Mouse (Mus musculus): Measurements from ENCODE around the gene Cd2ap. TPM values are rescaled to one million over a fixed set of nuclear protein-coding genes. Genes with fewer than 3 reads are reported as not detected.
"Not testable (repeated sequence)": the region's sequence is repeated elsewhere in the genome, so short reads cannot be mapped to it uniquely, and the experiment has no call there.

The Cd2ap gene
- total RNA-seq, 1 experiment = 62.3 TPM

DNA sequence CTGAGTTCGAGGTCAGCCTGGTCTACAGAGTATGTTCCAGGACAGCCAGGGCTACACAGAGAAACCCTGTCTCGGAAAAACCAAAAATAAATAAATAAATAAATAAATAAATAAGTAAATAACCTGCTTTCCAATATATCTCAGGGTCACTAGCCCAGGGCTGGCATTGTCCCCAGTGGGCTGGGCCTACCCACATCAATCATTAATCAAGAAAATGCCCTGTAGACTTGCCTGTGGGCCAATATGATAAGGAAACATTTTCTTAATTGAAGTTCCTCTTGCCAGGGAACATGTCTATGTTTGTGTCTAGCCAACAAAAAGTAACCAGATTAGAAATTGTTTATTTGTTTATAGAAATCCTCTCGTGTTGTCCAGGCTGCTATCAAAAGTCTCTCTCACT is 31.7 kb upstream of the Cd2ap start:
- Histone ChIP-seq H3K27ac (ENCODE audit: insufficient read depth, low read depth, low read length, poor library complexity, severe bottlenecking) (no peak overlapping the region), H3K9me3 (ENCODE audit: control insufficient read depth, insufficient read depth, low read depth, low read length) (no peaks in the 10 kb centered on the region), H3K36me3 (ENCODE audit: control insufficient read depth, insufficient read depth, low read length, poor library complexity, severe bottlenecking) (no peaks in the 10 kb centered on the region), H3K9ac (ENCODE audit: insufficient read depth, low read depth, low read length, poor library complexity, severe bottlenecking) (no peak overlapping the region), H3K4me3 (ENCODE audit: insufficient read depth in 1 of 2, low read depth in 1 of 2, low read length in 2 of 2, poor library complexity in 1 of 2, severe bottlenecking in 1 of 2) (no peak overlapping the region), H3K4me1 (ENCODE audit: control insufficient read depth in 2 of 2, insufficient read depth in 2 of 2, low read length in 2 of 2, poor library complexity in 1 of 2) (peaks cover 0 to 9% of the 10 kb centered on the region in 2 experiments; a peak in 2 of 4 replicates)
- TF ChIP-seq HCFC1 (IDR thresholded peaks at IDR 0.05; ENCODE audit: borderline replicate concordance, insufficient read depth, low read length) (no peak), ZNF384 (IDR thresholded peaks at IDR 0.05; ENCODE audit: low read depth, low read length) (no peak), MAFK (IDR thresholded peaks at IDR 0.05; ENCODE audit: insufficient read depth, low read depth, low read length) (no peak), CHD2 (IDR thresholded peaks at IDR 0.05; ENCODE audit: low read depth, low read length) (no peak), ZC3H11A (IDR thresholded peaks at IDR 0.05; ENCODE audit: borderline replicate concordance, low read depth, low read length) (no peak)
- no peak for DNase-seq (ENCODE audit: low read depth, low spot score)
- in situ Hi-C loops (cut with MboI; ENCODE audit: low sequenced_read_pairs in 2 of 2, unreplicated experiment in 2 of 2) = no loop called here

DNA sequence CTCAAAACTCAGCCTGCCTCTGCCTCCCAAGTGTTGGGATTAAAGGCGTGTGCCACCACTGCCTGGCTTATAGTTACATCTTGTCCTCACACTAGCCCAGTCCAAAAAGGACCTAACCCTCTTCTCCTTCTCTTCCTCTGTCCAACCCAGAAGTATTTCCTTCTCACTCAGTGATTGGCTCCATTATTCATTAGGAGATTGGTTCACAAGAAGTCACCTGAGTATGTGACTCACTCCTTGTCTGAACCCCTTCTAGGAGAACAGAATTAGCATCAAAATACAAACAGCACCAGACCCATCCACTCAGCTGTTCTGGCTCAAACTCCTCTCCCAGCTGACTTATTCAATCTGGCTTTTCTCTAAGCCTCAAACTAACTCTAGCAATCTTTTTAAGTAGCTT is 30.0 kb upstream of the Cd2ap start:
- H3K4me3 ChIP-seq (ENCODE audit: insufficient read depth in 1 of 2, low read depth in 1 of 2, low read length in 2 of 2, poor library complexity in 1 of 2, severe bottlenecking in 1 of 2); in situ Hi-C loops (cut with MboI; ENCODE audit: low sequenced_read_pairs in 2 of 2, unreplicated experiment in 2 of 2); DNase-seq (ENCODE audit: low read depth, low spot score); H3K9ac ChIP-seq (ENCODE audit: insufficient read depth, low read depth, low read length, poor library complexity, severe bottlenecking); H3K27ac ChIP-seq (ENCODE audit: insufficient read depth, low read depth, low read length, poor library complexity, severe bottlenecking); H3K9me3 ChIP-seq (ENCODE audit: control insufficient read depth, insufficient read depth, low read depth, low read length); H3K4me1 ChIP-seq (ENCODE audit: control insufficient read depth in 2 of 2, insufficient read depth in 2 of 2, low read length in 2 of 2, poor library complexity in 1 of 2); H3K36me3 ChIP-seq (ENCODE audit: control insufficient read depth, insufficient read depth, low read length, poor library complexity, severe bottlenecking): not testable (repeated sequence)

- Histone ChIP-seq H3K4me1 (ENCODE audit: control insufficient read depth in 2 of 2, insufficient read depth in 2 of 2, low read length in 2 of 2, poor library complexity in 1 of 2) (peaks cover 0 to 9% of the 10 kb centered on the region in 2 experiments; a peak in 2 of 4 replicates), H3K4me3 (ENCODE audit: insufficient read depth in 1 of 2, low read depth in 1 of 2, low read length in 2 of 2, poor library complexity in 1 of 2, severe bottlenecking in 1 of 2) (no peak overlapping the region), H3K27ac (ENCODE audit: insufficient read depth, low read depth, low read length, poor library complexity, severe bottlenecking) (no peak overlapping the region), H3K36me3 (ENCODE audit: control insufficient read depth, insufficient read depth, low read length, poor library complexity, severe bottlenecking) (no peaks in the 10 kb centered on the region), H3K9ac (ENCODE audit: insufficient read depth, low read depth, low read length, poor library complexity, severe bottlenecking) (no peak overlapping the region), H3K9me3 (ENCODE audit: control insufficient read depth, insufficient read depth, low read depth, low read length) (no peaks in the 10 kb centered on the region)
- DNase-seq (ENCODE audit: low read depth, low spot score) = no peak
- TF ChIP-seq CHD2 (IDR thresholded peaks at IDR 0.05; ENCODE audit: low read depth, low read length) = no peak
- no peak for TF ChIP-seq ZNF384 (IDR thresholded peaks at IDR 0.05; ENCODE audit: low read depth, low read length)
- TF ChIP-seq ZC3H11A (IDR thresholded peaks at IDR 0.05; ENCODE audit: borderline replicate concordance, low read depth, low read length) = no peak
- no peak for TF ChIP-seq HCFC1 (IDR thresholded peaks at IDR 0.05; ENCODE audit: borderline replicate concordance, insufficient read depth, low read length)
- TF ChIP-seq MAFK (IDR thresholded peaks at IDR 0.05; ENCODE audit: insufficient read depth, low read depth, low read length) = no peak
- in situ Hi-C loops (cut with MboI; ENCODE audit: low sequenced_read_pairs in 2 of 2, unreplicated experiment in 2 of 2) = no loop called here
These were observed 29.5 kb upstream of the Cd2ap start for GRCm38 (mm10) chr17:42905919-42906318.

GRCm38 (mm10) chr17:42900795-42901194 is 24.3 kb upstream of the Cd2ap start:
- Histone ChIP-seq H3K4me1 (ENCODE audit: control insufficient read depth in 2 of 2, insufficient read depth in 2 of 2, low read length in 2 of 2, poor library complexity in 1 of 2) (no peaks in the 10 kb centered on the region), H3K4me3 (ENCODE audit: insufficient read depth in 1 of 2, low read depth in 1 of 2, low read length in 2 of 2, poor library complexity in 1 of 2, severe bottlenecking in 1 of 2) (no peak overlapping the region), H3K36me3 (ENCODE audit: control insufficient read depth, insufficient read depth, low read length, poor library complexity, severe bottlenecking) (no peaks in the 10 kb centered on the region), H3K9ac (ENCODE audit: insufficient read depth, low read depth, low read length, poor library complexity, severe bottlenecking) (no peak overlapping the region), H3K27ac (ENCODE audit: insufficient read depth, low read depth, low read length, poor library complexity, severe bottlenecking) (no peak overlapping the region), H3K9me3 (ENCODE audit: control insufficient read depth, insufficient read depth, low read depth, low read length) (no peaks in the 10 kb centered on the region)
- TF ChIP-seq ZNF384 (IDR thresholded peaks at IDR 0.05; ENCODE audit: low read depth, low read length) = no peak
- TF ChIP-seq ZC3H11A (IDR thresholded peaks at IDR 0.05; ENCODE audit: borderline replicate concordance, low read depth, low read length) = no peak
- TF ChIP-seq HCFC1 (IDR thresholded peaks at IDR 0.05; ENCODE audit: borderline replicate concordance, insufficient read depth, low read length) = no peak
- TF ChIP-seq MAFK (IDR thresholded peaks at IDR 0.05; ENCODE audit: insufficient read depth, low read depth, low read length) = no peak
- no peak for TF ChIP-seq CHD2 (IDR thresholded peaks at IDR 0.05; ENCODE audit: low read depth, low read length)
- in situ Hi-C loops (cut with MboI; ENCODE audit: low sequenced_read_pairs in 2 of 2, unreplicated experiment in 2 of 2) = no loop called here
- DNase-seq (ENCODE audit: low read depth, low spot score) = no peak

GRCm38 (mm10) chr17:42887282-42887707 is 10.8 kb upstream of the Cd2ap start:
- no peaks in the 10 kb centered on the region for H3K36me3 ChIP-seq (ENCODE audit: control insufficient read depth, insufficient read depth, low read length, poor library complexity, severe bottlenecking)
- H3K4me3 ChIP-seq (ENCODE audit: insufficient read depth in 1 of 2, low read depth in 1 of 2, low read length in 2 of 2, poor library complexity in 1 of 2, severe bottlenecking in 1 of 2) = no peak overlapping the region
- no peaks in the 10 kb centered on the region for H3K9me3 ChIP-seq (ENCODE audit: control insufficient read depth, insufficient read depth, low read depth, low read length)
- in situ Hi-C loops (cut with MboI; ENCODE audit: low sequenced_read_pairs in 2 of 2, unreplicated experiment in 2 of 2) = no loop called here
- H3K4me1 ChIP-seq (ENCODE audit: control insufficient read depth in 2 of 2, insufficient read depth in 2 of 2, low read length in 2 of 2, poor library complexity in 1 of 2) = peaks cover 0 to 3% of the 10 kb centered on the region in 2 experiments; a peak in 2 of 4 replicates
- H3K27ac ChIP-seq (ENCODE audit: insufficient read depth, low read depth, low read length, poor library complexity, severe bottlenecking) = no peak overlapping the region
- TF ChIP-seq HCFC1 (IDR thresholded peaks at IDR 0.05; ENCODE audit: borderline replicate concordance, insufficient read depth, low read length) (no peak), ZNF384 (IDR thresholded peaks at IDR 0.05; ENCODE audit: low read depth, low read length) (no peak), MAFK (IDR thresholded peaks at IDR 0.05; ENCODE audit: insufficient read depth, low read depth, low read length) (no peak), CHD2 (IDR thresholded peaks at IDR 0.05; ENCODE audit: low read depth, low read length) (no peak), ZC3H11A (IDR thresholded peaks at IDR 0.05; ENCODE audit: borderline replicate concordance, low read depth, low read length) (no peak)
- no peak for DNase-seq (ENCODE audit: low read depth, low spot score)
- no peak overlapping the region for H3K9ac ChIP-seq (ENCODE audit: insufficient read depth, low read depth, low read length, poor library complexity, severe bottlenecking)

Data from ES-E14 (cell line).